8 mouse cellular contexts compared by ENCODE assay signal in genomic region chr5:139830734-139831133, GRCm38 (mm10). TPM values are rescaled to one million over a fixed set of nuclear protein-coding genes. Genes with fewer than 3 reads are reported as not detected.
DNase-seq lines count a peak whose midpoint lies in the region.
"Had no signal": no experiment of that assay in that cellular context is flagged by ENCODE, and none has a peak within 500 bp of the region (broad histone marks: within the 10 kb centered on the region; RNA-seq: fewer than 3 reads in every experiment).

No protein-coding gene starts in this region.

- intact Hi-C loops in left cerebral cortex, postnatal 10 days (cut with DNase I) = loop anchor here (10.0 kb wide), 1 partner anchor 504 kb away; the partner anchor contains the start of gene Mrm2

- DNase-seq in 416B (ENCODE audit: low read depth) = peak; percentile 91
- peak; percentile 76 for DNase-seq in CD4-positive, CD25-positive, alpha-beta regulatory T cell, adult 2 months (ENCODE audit: low read depth, low spot score)
- DNase-seq in c-Kit-positive CD71-negative TER-119-negative erythroid progenitor cells, embryonic 14.5 days (ENCODE audit: low read depth) = peak; percentile 46
- DNase-seq in naive thymus-derived CD4-positive, alpha-beta T cell, adult 2 months (ENCODE audit: low read depth) = peak; percentile 61
- DNase-seq in retina, postnatal 1 day = no peak
- no peak for DNase-seq in left cerebral cortex, postnatal 10 days (ENCODE audit: extremely low spot score in 1 of 2, low spot score in 2 of 2)
- DNase-seq in cerebellum, adult 9-10 months = no peak

RNA-seq across cellular contexts. Expression of gene Psmg3, which starts 4.0 kb away (rescaled TPM):
- 10 to 100 TPM; 18.3 to 18.4 TPM for total RNA-seq in left cerebral cortex, postnatal 10 days (2021)

RNA-seq across cellular contexts. Expression of gene Gm26938, which starts 4.5 kb away (rescaled TPM):
- not detected for total RNA-seq in left cerebral cortex, postnatal 10 days (2021)
- total RNA-seq: gastrocnemius, adult 8-10 months had no signal

RNA-seq across cellular contexts. Expression of gene Tmem184a, which starts 11.0 kb away (rescaled TPM):
- total RNA-seq in left cerebral cortex, postnatal 10 days (2021) = under 1 TPM in 1 of 2 experiments, not detected in 1; 0.43 TPM

RNA-seq across cellular contexts. Expression of gene Mafk, which starts 39.4 kb away (rescaled TPM):
- 1 to 10 TPM; 7.0 to 7.8 TPM for total RNA-seq in left cerebral cortex, postnatal 10 days (2021)

RNA-seq across cellular contexts. Expression of gene Ints1, which starts 55.3 kb away (rescaled TPM):
- 100 to 1,000 TPM in 1 of 2 experiments, 10 to 100 TPM in 1; 93.4 to 106 TPM for total RNA-seq in left cerebral cortex, postnatal 10 days (2021)

Comparison
In these comparisons a context has a peak if more than half of its experiments do, and no peak if none do; other contexts are left out.
1. DNase-seq: peak in 416B (single experiment), CD4-positive, CD25-positive, alpha-beta regulatory T cell, adult 2 months (single experiment), c-Kit-positive CD71-negative TER-119-negative erythroid progenitor cells, embryonic 14.5 days (single experiment) and naive thymus-derived CD4-positive, alpha-beta T cell, adult 2 months (single experiment); none in retina, postnatal 1 day (single experiment), left cerebral cortex, postnatal 10 days (0 of 2) and cerebellum, adult 9-10 months (single experiment).